Mouse (Mus musculus): ENCODE measurements at regions not wholly inside any gene's neighbourhood (a gene's known extent, or its start where the extent isn't known, plus 50 kb on each side); places are given as distances from the start of the nearest gene placed in this dataset.

- DNase-seq (ENCODE audit: low read depth, low spot score), result no peak
Observed at GRCm38 (mm10) chr6:95179993-95180392, 63.0 kb downstream of the Kbtbd8 start.

- no peak for DNase-seq (ENCODE audit: low read depth, low spot score)
Observed at GRCm38 (mm10) chr6:95182238-95182637, 65.2 kb downstream of the Kbtbd8 start.

- no peak for DNase-seq (ENCODE audit: low read depth, low spot score)
Observed at GRCm38 (mm10) chr6:95185074-95185931, 68.3 kb downstream of the Kbtbd8 start.

- no peak for DNase-seq (ENCODE audit: low read depth, low spot score)
Observed at GRCm38 (mm10) chr6:95196631-95197030, 79.6 kb downstream of the Kbtbd8 start.

- DNase-seq (ENCODE audit: low read depth, low spot score), result no peak
Observed at GRCm38 (mm10) chr6:95198611-95199010, 81.6 kb downstream of the Kbtbd8 start.

- no peak for DNase-seq (ENCODE audit: low read depth, low spot score)
Observed at GRCm38 (mm10) chr6:95202291-95202790, 85.3 kb downstream of the Kbtbd8 start.

GRCm38 (mm10) chr6:95202978-95203377 lies 85.9 kb downstream of the Kbtbd8 start:
- no peak for DNase-seq (ENCODE audit: low read depth, low spot score)

GRCm38 (mm10) chr6:95204231-95204630 lies 87.2 kb downstream of the Kbtbd8 start:
- no peak for DNase-seq (ENCODE audit: low read depth, low spot score)

GRCm38 (mm10) chr6:95207063-95207462 lies 90.0 kb downstream of the Kbtbd8 start:
- DNase-seq (ENCODE audit: low read depth, low spot score), result peak; percentile 55

GRCm38 (mm10) chr6:95217431-95217830 lies 100.4 kb downstream of the Kbtbd8 start:
- DNase-seq (ENCODE audit: low read depth, low spot score), result peak; percentile 79

GRCm38 (mm10) chr6:95218830-95219229 lies 101.8 kb downstream of the Kbtbd8 start:
- DNase-seq (ENCODE audit: low read depth, low spot score), result no peak

- DNase-seq (ENCODE audit: low read depth, low spot score), result peak; percentile 87
Observed at GRCm38 (mm10) chr6:95223537-95223936, 98.4 kb upstream of the Gm10234 start.

- DNase-seq (ENCODE audit: low read depth, low spot score), result no peak
Observed at GRCm38 (mm10) chr6:95229885-95230284, 92.0 kb upstream of the Gm10234 start.

- DNase-seq (ENCODE audit: low read depth, low spot score), result no peak
Observed at GRCm38 (mm10) chr6:95234712-95235111, 87.2 kb upstream of the Gm10234 start.

- no peak for DNase-seq (ENCODE audit: low read depth, low spot score)
Observed at GRCm38 (mm10) chr6:95243657-95244056, 78.3 kb upstream of the Gm10234 start.

GRCm38 (mm10) chr6:95244911-95245310 lies 77.0 kb upstream of the Gm10234 start:
- DNase-seq (ENCODE audit: low read depth, low spot score), result no peak

- DNase-seq (ENCODE audit: low read depth, low spot score), result no peak
Observed at GRCm38 (mm10) chr6:95256303-95256702, 65.6 kb upstream of the Gm10234 start.

GRCm38 (mm10) chr6:95261001-95261400 lies 60.9 kb upstream of the Gm10234 start:
- no peak for DNase-seq (ENCODE audit: low read depth, low spot score)

- no peak for DNase-seq (ENCODE audit: low read depth, low spot score)
Observed at GRCm38 (mm10) chr6:95264011-95264869, 57.7 kb upstream of the Gm10234 start.

GRCm38 (mm10) chr6:95269524-95269923 lies 52.4 kb upstream of the Gm10234 start:
- no peak for DNase-seq (ENCODE audit: low read depth, low spot score)
